Mouse (Mus musculus) bone marrow, adult 2 months (tissue): ENCODE data around the gene Dlg3.

Experiments used
- CTCF ChIP-seq: fragments of 200-500 bp; IDR thresholded peaks from 2 replicates; pipeline ENCODE4 v1.5.1; 2011; ENCODE audit warnings: low read length, control low read depth; ENCODE audit not compliant: control insufficient read depth, insufficient read depth
- POLR2A ChIP-seq: fragments of 200-500 bp; IDR thresholded peaks from 2 replicates; pipeline ENCODE4 v1.6.1; 2011; ENCODE audit warnings: low read depth, mild to moderate bottlenecking, control low read depth, low read length, borderline replicate concordance; ENCODE audit not compliant: control insufficient read depth

- no peak for TF ChIP-seq CTCF
- no peak for TF ChIP-seq POLR2A
Measured at GRCm38 (mm10) chrX:100839211-100839610, 71.7 kb downstream of the Dlg3 start.
